Mouse (Mus musculus): ENCODE measurements around the gene Tbc1d10a. TPM values are rescaled to one million over a fixed set of nuclear protein-coding genes. Genes with fewer than 3 reads are reported as not detected.

Tbc1d10a gene
- polyA plus RNA-seq, 1 experiment from 2014 or later = 61.9 TPM

DNA sequence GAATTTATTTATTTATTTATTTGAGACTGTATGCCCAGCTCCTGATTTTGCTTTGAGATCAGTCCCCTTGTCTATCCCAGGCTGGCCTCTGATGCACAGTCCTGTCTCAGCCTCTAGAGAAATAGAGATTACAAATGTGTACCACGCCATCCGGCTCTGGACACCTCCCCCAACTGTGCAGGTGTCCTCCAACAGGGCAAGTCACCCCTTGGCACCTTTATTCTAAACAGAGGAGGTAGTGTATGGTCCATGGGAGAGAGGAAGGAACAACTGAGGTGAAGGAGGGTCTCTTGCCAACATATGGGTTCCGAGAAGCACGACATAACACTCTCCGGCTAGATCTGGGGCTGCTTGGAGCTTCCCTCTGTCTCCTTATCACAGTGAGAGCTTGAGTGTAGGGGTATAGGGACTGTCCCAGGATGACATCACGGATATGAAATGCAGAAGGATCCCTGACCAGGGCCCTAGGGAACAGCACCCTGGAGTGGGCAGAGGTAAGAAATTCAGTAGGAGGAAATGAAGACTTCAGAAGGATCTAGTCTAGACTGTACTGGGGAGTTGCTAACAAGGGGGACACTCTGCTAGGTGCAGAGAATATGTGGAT lies 48.6 kb downstream of the Tbc1d10a start:
- no peak for ATAC-seq (ENCODE audit: insufficient number of reproducible peaks, low FRiP score, low TSS enrichment, low read depth)
- no peak overlapping the region for H3K27ac ChIP-seq
- no peak overlapping the region for H3K9ac ChIP-seq
- H3K4me1 ChIP-seq = no peaks in the 10 kb centered on the region; the same call in 1 of the 2 replicates
- no peak overlapping the region for H3K4me3 ChIP-seq
- H3K36me3 ChIP-seq = no peaks in the 10 kb centered on the region
- no peaks in the 10 kb centered on the region for H3K9me3 ChIP-seq
- H3K4me2 ChIP-seq = no peak overlapping the region
- WGBS = 85% methylated on average over 6 of the region's 6 CpGs
- H3K27me3 ChIP-seq = no peaks in the 10 kb centered on the region

DNA sequence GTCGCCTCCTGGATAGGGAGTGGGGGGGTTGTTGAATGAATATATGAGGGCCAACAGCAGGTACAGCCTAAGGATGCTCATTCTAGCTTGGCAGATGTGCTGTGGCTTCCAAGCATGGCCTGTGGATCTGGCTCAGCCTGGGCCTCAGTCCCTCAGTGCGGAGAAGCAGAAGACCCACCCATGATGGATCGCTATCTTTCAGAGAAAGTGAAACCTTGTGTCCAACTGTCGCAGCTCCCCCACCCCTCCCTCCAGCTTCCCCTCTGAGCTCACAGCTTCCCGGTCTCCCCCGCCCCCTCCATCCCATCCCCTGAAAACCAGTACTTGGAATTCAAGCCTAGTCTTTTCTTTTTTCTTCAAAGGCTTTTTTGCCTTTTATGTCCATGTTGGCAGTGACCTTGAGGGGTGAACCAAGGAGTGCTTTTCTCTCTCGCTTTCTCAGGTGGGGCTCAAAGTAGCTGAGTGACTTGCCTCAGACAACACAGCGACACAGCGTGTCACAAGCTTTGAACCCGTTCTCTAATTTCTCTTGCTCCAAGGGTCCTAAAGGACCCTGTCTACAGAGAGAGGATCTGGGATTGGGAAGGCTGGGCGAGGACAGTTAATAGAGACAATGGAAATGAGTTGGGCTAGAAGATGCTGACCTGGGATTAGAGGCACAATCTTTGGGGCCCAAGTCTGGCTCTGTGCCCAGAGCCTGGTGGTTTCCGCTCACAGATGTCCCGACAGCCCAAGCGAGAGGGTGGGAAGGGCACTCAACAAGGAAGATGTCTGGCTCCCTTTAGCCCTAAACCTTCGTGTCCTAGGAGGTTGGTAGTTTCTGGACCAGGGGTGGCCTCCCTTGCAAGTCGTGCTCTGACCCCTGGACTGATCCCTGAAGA lies 49.3 kb downstream of the Tbc1d10a start, which contains the start of gene Osm:
Gene Osm (plus strand): TSS at position 756 of the 881 bp plus-strand sequence.
- H3K9me3 ChIP-seq = no peaks in the 10 kb centered on the region
- no peak within 1 kb of the TSS for H3K27ac ChIP-seq
- WGBS = 70% methylated on average over 16 of the region's 16 CpGs
- no peaks in the 10 kb centered on the region; the same call in 1 of the 2 replicates for H3K4me1 ChIP-seq
- H3K4me2 ChIP-seq = no peak within 1 kb of the TSS
- ATAC-seq (ENCODE audit: insufficient number of reproducible peaks, low FRiP score, low TSS enrichment, low read depth) = no peak
- H3K4me3 ChIP-seq = no peak within 1 kb of the TSS
- H3K36me3 ChIP-seq = no peaks in the 10 kb centered on the region
- H3K9ac ChIP-seq = no peak within 1 kb of the TSS
- H3K27me3 ChIP-seq = no peaks in the 10 kb centered on the region

DNA sequence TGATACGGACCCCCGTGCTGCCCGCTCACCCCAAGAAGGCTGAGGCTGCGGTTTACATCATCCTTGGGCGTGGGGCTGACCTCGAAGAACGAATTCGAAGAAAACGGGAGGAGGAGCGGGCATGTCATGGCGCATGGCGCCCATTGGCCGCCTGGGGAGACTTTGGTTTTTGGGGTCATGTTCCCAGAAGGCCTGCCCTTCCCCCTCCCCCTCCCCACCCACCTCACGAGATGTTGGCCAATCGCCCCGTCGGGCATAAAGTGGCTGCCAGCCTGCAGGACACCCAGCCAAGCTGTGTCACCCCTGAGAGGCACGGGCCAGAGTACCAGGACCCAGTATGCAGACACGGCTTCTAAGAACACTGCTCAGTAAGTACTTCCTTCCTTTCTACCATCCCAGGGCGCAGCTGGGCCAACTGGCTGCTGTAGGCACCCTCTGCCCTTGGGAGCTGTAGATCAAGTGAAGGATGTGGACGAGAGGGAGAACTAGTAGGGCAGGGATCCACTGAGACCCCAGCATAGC lies 50.0 kb downstream of the Tbc1d10a start:
- no peak overlapping the region for H3K4me3 ChIP-seq
- 87% methylated on average over 21 of the region's 21 CpGs for WGBS
- no peaks in the 10 kb centered on the region for H3K36me3 ChIP-seq
- no peak overlapping the region for H3K9ac ChIP-seq
- H3K4me2 ChIP-seq = no peak overlapping the region
- no peak for ATAC-seq (ENCODE audit: insufficient number of reproducible peaks, low FRiP score, low TSS enrichment, low read depth)
- no peaks in the 10 kb centered on the region for H3K27me3 ChIP-seq
- no peaks in the 10 kb centered on the region; the same call in 1 of the 2 replicates for H3K4me1 ChIP-seq
- H3K27ac ChIP-seq = no peak overlapping the region
- H3K9me3 ChIP-seq = no peaks in the 10 kb centered on the region

DNA sequence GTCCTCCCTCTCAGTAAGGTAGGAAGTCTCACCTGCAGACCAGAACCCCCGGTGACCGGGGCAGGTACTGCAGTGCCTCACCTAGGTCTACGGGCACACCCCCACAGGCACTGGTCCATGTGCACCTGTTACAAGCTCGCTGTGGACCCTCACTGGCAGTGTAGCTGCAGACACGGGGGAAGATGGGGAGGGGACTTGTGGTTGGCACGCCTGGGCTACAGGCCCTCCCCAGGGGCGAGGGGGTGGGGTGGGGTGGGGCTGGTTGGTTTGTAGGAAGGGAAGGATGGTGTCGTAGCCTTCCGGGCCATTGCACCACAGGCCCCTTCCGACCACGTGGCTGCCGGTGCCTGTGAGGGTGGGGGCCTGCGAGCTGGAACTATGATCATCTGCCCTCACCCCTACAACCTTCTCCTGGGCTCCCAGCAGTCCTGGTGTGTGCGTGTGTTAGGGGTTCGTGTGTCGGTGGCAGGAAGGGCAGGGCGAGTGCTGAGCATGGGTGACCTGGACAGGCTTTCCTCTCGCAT lies 50.9 kb downstream of the Tbc1d10a start:
- no peak overlapping the region for H3K27ac ChIP-seq
- 77% methylated on average over 18 of the region's 18 CpGs for WGBS
- H3K4me1 ChIP-seq = no peaks in the 10 kb centered on the region; the same call in 1 of the 2 replicates
- no peaks in the 10 kb centered on the region for H3K9me3 ChIP-seq
- H3K4me2 ChIP-seq = no peak overlapping the region
- H3K36me3 ChIP-seq = no peaks in the 10 kb centered on the region
- H3K27me3 ChIP-seq = no peaks in the 10 kb centered on the region
- no peak overlapping the region for H3K4me3 ChIP-seq
- no peak for ATAC-seq (ENCODE audit: insufficient number of reproducible peaks, low FRiP score, low TSS enrichment, low read depth)
- no peak overlapping the region for H3K9ac ChIP-seq

DNA sequence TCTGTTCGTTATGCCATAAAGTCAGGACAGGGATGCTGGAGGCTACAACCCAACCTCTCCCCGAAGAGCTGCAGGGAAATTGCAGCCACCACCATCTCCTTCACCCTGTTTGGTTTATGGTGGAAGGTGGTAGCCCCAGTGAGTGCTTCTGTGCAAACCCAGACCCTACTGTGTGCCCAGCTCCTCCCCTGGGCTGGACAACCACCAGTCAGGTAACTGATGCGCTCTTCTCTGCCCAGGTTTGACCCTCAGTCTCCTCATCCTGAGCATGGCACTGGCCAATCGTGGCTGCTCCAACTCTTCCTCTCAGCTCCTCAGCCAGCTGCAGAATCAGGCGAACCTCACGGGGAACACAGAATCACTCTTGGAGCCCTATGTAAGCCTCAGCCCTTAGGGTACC lies 51.6 kb downstream of the Tbc1d10a start:
- no peaks in the 10 kb centered on the region for H3K27me3 ChIP-seq
- no peak overlapping the region for H3K9ac ChIP-seq
- H3K4me3 ChIP-seq = no peak overlapping the region
- H3K27ac ChIP-seq = no peak overlapping the region
- WGBS = 78% methylated on average over 6 of the region's 6 CpGs
- H3K36me3 ChIP-seq = no peaks in the 10 kb centered on the region
- H3K9me3 ChIP-seq = no peaks in the 10 kb centered on the region
- no peak for ATAC-seq (ENCODE audit: insufficient number of reproducible peaks, low FRiP score, low TSS enrichment, low read depth)
- H3K4me2 ChIP-seq = no peak overlapping the region
- H3K4me1 ChIP-seq = no peaks in the 10 kb centered on the region; the same call in 1 of the 2 replicates

DNA sequence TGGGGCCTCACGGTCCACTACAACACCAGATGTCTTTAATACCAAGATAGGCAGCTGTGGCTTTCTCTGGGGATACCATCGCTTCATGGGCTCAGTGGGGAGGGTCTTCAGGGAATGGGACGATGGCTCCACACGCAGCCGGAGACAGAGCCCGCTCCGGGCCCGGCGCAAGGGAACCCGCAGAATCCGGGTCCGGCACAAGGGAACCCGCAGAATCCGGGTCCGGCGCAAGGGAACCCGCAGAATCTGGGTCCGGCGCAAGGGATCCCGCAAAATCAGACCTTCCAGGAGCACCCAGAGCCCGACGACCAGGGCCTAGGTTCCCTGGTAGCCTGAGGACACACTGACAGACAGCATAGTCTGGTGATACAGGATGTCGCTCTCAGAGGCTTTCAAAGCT lies 53.1 kb downstream of the Tbc1d10a start:
- H3K9me3 ChIP-seq = no peaks in the 10 kb centered on the region
- H3K4me2 ChIP-seq = no peak overlapping the region
- no peak for ATAC-seq (ENCODE audit: insufficient number of reproducible peaks, low FRiP score, low TSS enrichment, low read depth)
- H3K4me1 ChIP-seq = no peaks in the 10 kb centered on the region; the same call in 1 of the 2 replicates
- no peaks in the 10 kb centered on the region for H3K36me3 ChIP-seq
- no peak overlapping the region for H3K4me3 ChIP-seq
- H3K27ac ChIP-seq = no peak overlapping the region
- no peaks in the 10 kb centered on the region for H3K27me3 ChIP-seq
- no peak overlapping the region for H3K9ac ChIP-seq
- WGBS = 89% methylated on average over 23 of the region's 23 CpGs

DNA sequence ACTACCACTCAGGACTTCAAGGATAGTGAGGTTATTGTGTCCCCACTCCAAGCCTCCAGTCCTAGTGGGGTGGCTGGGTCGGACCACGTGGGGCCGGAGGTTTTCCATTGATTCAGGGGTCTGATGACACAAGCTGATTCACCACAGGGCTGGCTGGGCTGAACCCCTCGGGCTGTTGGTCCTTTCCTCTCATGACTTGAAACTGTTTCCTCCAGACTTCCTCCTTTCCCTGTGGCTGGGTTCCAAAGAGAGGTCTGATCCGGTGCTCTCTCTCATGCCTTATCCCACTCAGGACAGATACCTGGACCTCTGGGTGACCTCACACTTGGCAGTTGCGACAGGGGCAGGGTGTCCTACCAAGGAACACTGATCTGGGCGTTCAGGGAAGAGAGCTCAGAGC lies 53.6 kb downstream of the Tbc1d10a start:
- Histone ChIP-seq H3K4me1 (no peaks in the 10 kb centered on the region; the same call in 1 of the 2 replicates), H3K4me3 (no peak overlapping the region), H3K9ac (no peak overlapping the region), H3K9me3 (no peaks in the 10 kb centered on the region), H3K36me3 (no peaks in the 10 kb centered on the region), H3K27ac (no peak overlapping the region), H3K4me2 (no peak overlapping the region), H3K27me3 (no peaks in the 10 kb centered on the region)
- WGBS = 73% methylated on average over 7 of the region's 7 CpGs
- no peak for ATAC-seq (ENCODE audit: insufficient number of reproducible peaks, low FRiP score, low TSS enrichment, low read depth)

DNA sequence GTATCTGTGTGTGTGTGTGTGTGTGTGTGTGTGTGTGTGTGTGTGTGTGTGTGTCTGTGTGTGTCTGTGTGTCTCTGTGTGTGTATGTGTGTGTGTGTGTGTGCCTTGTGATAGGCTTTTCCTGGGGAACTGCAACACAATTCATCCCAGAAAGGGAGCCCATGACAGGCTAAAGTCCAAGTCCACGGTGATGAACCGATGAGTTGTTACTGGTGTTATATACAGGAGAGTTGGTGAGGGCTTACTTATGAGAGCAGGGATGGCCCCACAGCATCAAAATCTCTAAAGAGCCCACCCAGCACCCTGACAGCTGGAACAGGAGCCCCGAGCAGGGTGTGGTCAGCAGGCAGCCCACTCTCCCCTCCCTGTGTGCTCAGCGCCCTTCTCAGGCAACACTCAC lies 54.6 kb downstream of the Tbc1d10a start:
- Histone ChIP-seq H3K36me3 (no peaks in the 10 kb centered on the region), H3K27ac (no peak overlapping the region), H3K9me3 (no peaks in the 10 kb centered on the region), H3K9ac (no peak overlapping the region), H3K4me1 (no peaks in the 10 kb centered on the region; the same call in 1 of the 2 replicates), H3K27me3 (no peaks in the 10 kb centered on the region), H3K4me3 (no peak overlapping the region), H3K4me2 (no peak overlapping the region)
- no peak for ATAC-seq (ENCODE audit: insufficient number of reproducible peaks, low FRiP score, low TSS enrichment, low read depth)
- 68% methylated on average over 4 of the region's 4 CpGs for WGBS

DNA sequence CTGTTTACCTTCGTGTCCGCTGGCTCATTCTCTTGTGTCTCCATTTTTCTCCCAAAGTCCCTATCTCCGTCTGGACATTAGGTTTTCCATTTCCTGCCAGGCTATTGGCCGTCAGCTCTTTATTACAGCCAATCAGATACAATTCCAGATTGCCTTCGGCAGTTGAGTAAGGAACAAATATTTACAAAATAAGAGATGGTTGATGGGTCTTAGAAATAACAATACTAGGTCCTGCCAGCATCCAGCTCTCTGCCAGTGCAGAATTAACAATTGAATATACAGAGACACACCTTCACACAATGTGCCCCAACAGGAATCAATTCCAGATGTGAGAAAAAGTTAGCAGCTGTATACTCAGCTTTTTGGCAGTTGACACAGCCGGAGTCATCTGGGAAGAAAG lies 59.5 kb downstream of the Tbc1d10a start:
- Histone ChIP-seq H3K4me3 (no peak overlapping the region), H3K27me3 (no peaks in the 10 kb centered on the region), H3K9ac (no peak overlapping the region), H3K36me3 (no peaks in the 10 kb centered on the region), H3K4me1 (no peaks in the 10 kb centered on the region), H3K27ac (no peak overlapping the region), H3K4me2 (no peak overlapping the region), H3K9me3 (no peaks in the 10 kb centered on the region)
- ATAC-seq (ENCODE audit: insufficient number of reproducible peaks, low FRiP score, low TSS enrichment, low read depth) = no peak
- WGBS = 47% methylated on average over 6 of the region's 6 CpGs

DNA sequence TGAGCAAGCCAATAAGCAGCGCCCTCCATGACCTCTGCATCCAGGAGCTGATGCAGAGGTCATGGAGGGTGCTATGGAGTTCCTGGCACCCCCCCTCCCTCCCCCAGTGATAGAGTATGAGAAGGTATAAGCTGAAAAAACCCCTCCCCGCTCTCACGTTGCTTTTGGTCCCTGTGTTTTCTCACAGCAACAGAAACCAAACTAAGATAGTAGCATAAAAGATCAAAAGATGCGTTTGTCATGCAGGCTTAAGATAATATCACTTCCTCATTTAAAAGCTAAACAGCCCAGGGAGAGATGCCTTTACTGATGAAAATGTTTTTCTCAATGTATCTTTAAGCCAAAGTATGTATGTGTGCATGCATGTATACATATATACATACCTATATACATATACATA lies 60.0 kb downstream of the Tbc1d10a start:
- Histone ChIP-seq H3K27me3 (no peaks in the 10 kb centered on the region), H3K36me3 (no peaks in the 10 kb centered on the region), H3K9me3 (no peaks in the 10 kb centered on the region), H3K4me1 (no peaks in the 10 kb centered on the region), H3K4me3 (no peak overlapping the region), H3K9ac (no peak overlapping the region), H3K27ac (no peak overlapping the region), H3K4me2 (no peak overlapping the region)
- 61% methylated on average over 4 of the region's 4 CpGs for WGBS
- ATAC-seq (ENCODE audit: insufficient number of reproducible peaks, low FRiP score, low TSS enrichment, low read depth) = no peak

DNA sequence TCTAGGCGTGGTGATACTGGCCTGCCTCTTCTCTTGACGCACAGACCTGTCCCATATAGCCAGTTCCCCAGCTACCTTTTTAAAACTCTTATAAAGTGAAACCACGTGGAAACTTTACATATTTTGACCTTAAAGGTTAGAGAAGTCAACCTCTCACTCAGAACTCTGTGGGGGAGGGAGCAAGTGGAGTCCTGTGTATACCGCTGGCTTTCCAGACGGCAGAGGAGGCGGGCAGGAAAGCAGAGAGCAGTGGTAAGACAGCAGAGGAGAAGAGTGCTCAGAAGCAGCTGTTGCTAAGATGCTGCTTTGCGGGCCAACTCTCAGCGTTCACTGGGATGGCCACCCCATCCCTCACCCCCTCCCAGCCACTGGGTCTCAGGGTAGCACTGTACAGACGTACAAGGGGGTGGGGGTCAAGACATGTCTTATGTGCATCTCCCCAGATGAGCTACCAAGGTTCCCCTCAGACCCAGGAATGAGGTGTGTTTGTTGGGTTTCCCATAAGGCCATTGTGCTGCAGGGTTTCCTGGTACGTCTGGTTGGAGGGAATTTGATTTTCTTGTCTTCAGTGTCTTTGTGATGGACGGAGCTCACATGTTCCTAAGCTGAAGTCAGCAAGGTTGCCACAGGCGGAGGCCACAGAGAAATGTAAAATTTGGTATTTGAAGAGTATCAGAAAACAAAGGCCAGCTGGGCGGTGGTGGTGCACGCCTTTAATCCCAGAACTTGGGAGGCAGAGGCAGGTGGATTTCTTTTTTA lies 60.8 kb downstream of the Tbc1d10a start:
- H3K36me3 ChIP-seq = no peaks in the 10 kb centered on the region
- no peak overlapping the region for H3K27ac ChIP-seq
- no peaks in the 10 kb centered on the region for H3K4me1 ChIP-seq
- H3K9me3 ChIP-seq = no peaks in the 10 kb centered on the region
- no peak overlapping the region for H3K4me3 ChIP-seq
- no peak for ATAC-seq (ENCODE audit: insufficient number of reproducible peaks, low FRiP score, low TSS enrichment, low read depth)
- H3K4me2 ChIP-seq = no peak overlapping the region
- no peaks in the 10 kb centered on the region for H3K27me3 ChIP-seq
- 73% methylated on average over 14 of the region's 14 CpGs for WGBS
- no peak overlapping the region for H3K9ac ChIP-seq

All from limb, embryonic 15.5 days (tissue).